Mouse (Mus musculus) midbrain, embryonic 15.5 days (tissue): ENCODE data around the gene Olfr697. TPM values are rescaled to one million over a fixed set of nuclear protein-coding genes. Genes with fewer than 3 reads are reported as not detected.

ENCODE experiments used
- ATAC-seq: fragments of 200-750 bp; cut with Nextera tagmentation; replicated peaks from 2 replicates; pipeline ENCODE4 v1.8.0; 2017; ENCODE audit warnings: moderate TSS enrichment
- H3K27ac ChIP-seq: fragments of 300-500 bp; sonication (generic); 2 replicates; pipeline ENCODE4 v1.5.1; 2015; ENCODE audit warnings: mild to moderate bottlenecking, inconsistent platforms
- H3K27me3 ChIP-seq: fragments of 300-500 bp; sonication (generic); replicated peaks from 2 replicates; pipeline ENCODE4 v1.6.1; 2015; ENCODE audit warnings: inconsistent platforms
- H3K36me3 ChIP-seq: fragments of 300-500 bp; sonication (generic); replicated peaks from 2 replicates; pipeline ENCODE4 v1.6.1; 2015; ENCODE audit warnings: inconsistent platforms
- H3K4me1 ChIP-seq: fragments of 300-500 bp; sonication (generic); 2 replicates; pipeline ENCODE4 v1.6.1; 2015; ENCODE audit warnings: inconsistent platforms
- H3K4me2 ChIP-seq: fragments of 300-500 bp; sonication (generic); 2 replicates; pipeline ENCODE4 v1.6.1; 2015; ENCODE audit warnings: inconsistent platforms, mild to moderate bottlenecking, moderate library complexity
- H3K4me3 ChIP-seq: fragments of 300-500 bp; sonication (generic); 2 replicates; pipeline ENCODE4 v1.5.1; 2015; ENCODE audit warnings: mild to moderate bottlenecking, inconsistent platforms
- H3K9ac ChIP-seq: fragments of 300-500 bp; sonication (generic); 2 replicates; pipeline ENCODE4 v1.6.1; 2015; ENCODE audit warnings: mild to moderate bottlenecking, inconsistent platforms
- H3K9me3 ChIP-seq: fragments of 300-500 bp; sonication (generic); 2 replicates; pipeline ENCODE4 v1.6.1; 2016; ENCODE audit warnings: inconsistent platforms
- WGBS: fragments of 180-500 bp; shearing (Covaris S2); methylation state at CpG from one replicate; pipeline ENCODE4 v1.1.7; 2015; ENCODE audit warnings: mixed read lengths; 5-methylcytosine and 5-hydroxymethylcytosine counted together
- polyA plus RNA-seq: library from polyadenylated mRNA; unstranded; fragments of >200 nt; fragmentation: Nextera tagmentation; extraction: Ambion mirVana; gene quantifications from 2 replicates; pipeline ENCODE4 v1.2.1, GENCODE M21; 2015

The Olfr697 gene
- polyA plus RNA-seq, 1 experiment from 2014 or later, result not detected

DNA sequence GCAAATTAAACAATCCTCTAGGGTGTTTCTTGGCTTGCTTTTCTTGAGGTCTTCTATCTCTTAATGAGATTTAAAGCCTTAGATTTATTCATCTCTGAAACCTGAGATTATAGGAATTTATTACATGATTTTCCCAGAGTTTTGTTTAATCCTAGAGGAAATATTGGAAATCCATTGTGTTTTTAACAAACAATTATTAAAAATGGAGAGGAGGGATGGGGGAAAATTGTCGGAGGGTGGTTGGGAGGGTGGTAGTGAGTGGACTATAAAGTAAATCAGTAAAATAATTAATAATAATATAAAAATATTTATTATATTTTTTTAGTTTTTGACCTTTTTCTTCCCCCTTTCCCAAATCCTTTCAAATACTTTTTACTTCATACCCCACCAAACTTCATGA is 50.5 kb downstream of the Olfr697 start, which contains the start of gene Olfr694:
TSS of gene Olfr694 (minus strand) at position 101 of the 400 bp plus-strand sequence.
- H3K9ac ChIP-seq, result no peak within 1 kb of the TSS
- 94% methylated on average over 1 of the region's 1 CpGs for WGBS

More for the DNA sequence above, 50.5 kb downstream of the Olfr697 start, which contains the start of gene Olfr694:
- H3K4me1 ChIP-seq, result no peaks in the 10 kb centered on the region
- H3K4me3 ChIP-seq, result no peak within 1 kb of the TSS
- no peaks in the 10 kb centered on the region for H3K36me3 ChIP-seq
- no peaks in the 10 kb centered on the region for H3K9me3 ChIP-seq
- H3K27ac ChIP-seq, result no peak within 1 kb of the TSS
- no peaks in the 10 kb centered on the region for H3K27me3 ChIP-seq
- ATAC-seq, result no peak
- H3K4me2 ChIP-seq, result no peak within 1 kb of the TSS

Other genes starting within 250 kb of the Olfr697 start
- 0.05 TPM in 1 of 2 replicates, not detected in the other for gene Olfr693, start 61.9 kb downstream of the Olfr697 start, polyA plus RNA-seq
- not detected in 2 replicates for gene Olfr694, start 50.6 kb downstream of the Olfr697 start, polyA plus RNA-seq
- not detected in 2 replicates for gene Olfr695, start 26.0 kb downstream of the Olfr697 start, polyA plus RNA-seq
- gene Olfr698, start 13.0 kb upstream of the Olfr697 start, polyA plus RNA-seq, result not detected in 2 replicates
- not detected in 2 replicates for gene Olfr699, start 50.8 kb upstream of the Olfr697 start, polyA plus RNA-seq
- gene Olfr700, start 66.4 kb upstream of the Olfr697 start, polyA plus RNA-seq, result not detected in 2 replicates
- gene Olfr701, start 71.7 kb upstream of the Olfr697 start, polyA plus RNA-seq, result not detected in 2 replicates
- gene Olfr702, start 91.5 kb upstream of the Olfr697 start, polyA plus RNA-seq, result not detected in 2 replicates
- gene Olfr703, start 100.9 kb upstream of the Olfr697 start, polyA plus RNA-seq, result not detected in 2 replicates
- not detected in 2 replicates for gene Olfr704, start 120.7 kb upstream of the Olfr697 start, polyA plus RNA-seq
- gene Olfr705, start 134.4 kb upstream of the Olfr697 start, polyA plus RNA-seq, result not detected in 2 replicates
- gene Olfr706, start 145.7 kb upstream of the Olfr697 start, polyA plus RNA-seq, result not detected in 2 replicates
- gene Olfr707, start 158.8 kb upstream of the Olfr697 start, polyA plus RNA-seq, result not detected in 2 replicates
- gene Olfr1532-ps1, start 165.6 kb upstream of the Olfr697 start, polyA plus RNA-seq, result not detected in 2 replicates
- gene Olfr709-ps1, start 189.8 kb upstream of the Olfr697 start, polyA plus RNA-seq, result not detected in 2 replicates
- not detected in 2 replicates for gene Olfr710, start 205.9 kb upstream of the Olfr697 start, polyA plus RNA-seq
- gene Olfr6, start 221.5 kb upstream of the Olfr697 start, polyA plus RNA-seq, result not detected in 2 replicates
- gene Olfr711, start 233.0 kb upstream of the Olfr697 start, polyA plus RNA-seq, result not detected in 2 replicates